Mouse (Mus musculus) CH12.LX (cell line): Measurements from ENCODE around the gene Nkx2-4. TPM values are rescaled to one million over a fixed set of nuclear protein-coding genes. Genes with fewer than 3 reads are reported as not detected.

ENCODE experiments used
- DNase-seq: peaks from one replicate; pipeline ENCODE4 v3.0.0-alpha.2; 2013; ENCODE audit errors: extremely low read depth
- H3K27ac ChIP-seq: 2 replicates; pipeline ENCODE4 v1.5.1; 2012; ENCODE audit warnings: low read depth, mild to moderate bottlenecking, control low read depth, moderate library complexity; ENCODE audit not compliant: insufficient read depth
- H3K27me3 ChIP-seq: replicated peaks from 2 replicates; pipeline ENCODE3; 2012; ENCODE audit warnings: inconsistent platforms
- H3K36me3 ChIP-seq, 2 experiments: replicated peaks in 1 of 2; 2 replicates each; pipeline versions ENCODE3 to v1.6.1; 2012; ENCODE audit warnings: inconsistent platforms in 1 of 2, low read length in 1 of 2, mild to moderate bottlenecking in 1 of 2, mixed read lengths in 1 of 2, moderate library complexity in 1 of 2; ENCODE audit not compliant: control insufficient read depth in 1 of 2, insufficient read depth in 1 of 2
- H3K4me1 ChIP-seq, 2 experiments: 2 replicates each; pipeline ENCODE4 v1.6.1; 2012; ENCODE audit warnings: inconsistent platforms in 1 of 2, moderate library complexity in 1 of 2; ENCODE audit not compliant: insufficient read depth in 2 of 2, control insufficient read depth in 1 of 2
- H3K4me2 ChIP-seq: 2 replicates; pipeline ENCODE4 v1.6.1; 2012; ENCODE audit warnings: low read depth, mild to moderate bottlenecking, control low read depth; ENCODE audit not compliant: poor library complexity, insufficient read depth, severe bottlenecking
- H3K4me3 ChIP-seq, 3 experiments: fragments of 150-350 bp in 1 of 3; sonication (generic) in 1 of 3; replicated peaks in 1 of 3; 2 replicates each; pipeline versions ENCODE3 to v1.5.1; 2011 to 2012; ENCODE audit warnings: low read depth in 2 of 3, low read length in 2 of 3, mild to moderate bottlenecking in 2 of 3, moderate library complexity in 2 of 3, control low read depth in 1 of 3, improper control_type of control experiment in 1 of 3, inconsistent platforms in 1 of 3, mixed read lengths in 1 of 3; ENCODE audit not compliant: poor library complexity in 1 of 3
- H3K79me2 ChIP-seq: replicated peaks from 2 replicates; pipeline ENCODE4 v1.6.1; 2012; ENCODE audit warnings: mild to moderate bottlenecking, moderate library complexity; ENCODE audit not compliant: control insufficient read depth, poor library complexity, insufficient read depth, severe bottlenecking; ENCODE audit errors: extremely low read depth
- H3K9ac ChIP-seq: 2 replicates; pipeline ENCODE4 v1.6.1; 2012; ENCODE audit warnings: low read depth, mild to moderate bottlenecking, control low read depth, moderate library complexity; ENCODE audit not compliant: insufficient read depth
- H3K9me3 ChIP-seq: replicated peaks from 2 replicates; pipeline ENCODE3; 2012; ENCODE audit warnings: low read length, inconsistent platforms, mixed read lengths
- E2F4 ChIP-seq: IDR thresholded peaks from 2 replicates; pipeline ENCODE4 v1.6.1; 2011; ENCODE audit warnings: low read depth, low read length, improper control_type of control experiment; ENCODE audit not compliant: insufficient replicate concordance
- ELF1 ChIP-seq: IDR thresholded peaks from 2 replicates; pipeline ENCODE4 v1.6.1; 2014; ENCODE audit warnings: low read depth, mild to moderate bottlenecking, inconsistent platforms, low read length, improper control_type of control experiment
- EP300 ChIP-seq: IDR thresholded peaks from 2 replicates; pipeline ENCODE4 v1.6.1; 2011; ENCODE audit warnings: low read length, improper control_type of control experiment
- ETS1 ChIP-seq: conservative IDR thresholded peaks from 2 replicates; pipeline ENCODE4 v1.6.1; 2012; ENCODE audit warnings: low read depth, mild to moderate bottlenecking, inconsistent platforms, low read length, improper control_type of control experiment, moderate library complexity
- GABPA ChIP-seq: IDR thresholded peaks from 2 replicates; pipeline ENCODE4 v1.6.1; 2012; ENCODE audit warnings: low read depth, low read length, improper control_type of control experiment, inconsistent platforms; ENCODE audit not compliant: insufficient replicate concordance
- JUND ChIP-seq: conservative IDR thresholded peaks from 2 replicates; pipeline ENCODE4 v1.6.1; 2011; ENCODE audit warnings: low read depth, low read length, improper control_type of control experiment
- MAZ ChIP-seq: IDR thresholded peaks from 2 replicates; pipeline ENCODE4 v1.6.1; 2012; ENCODE audit warnings: low read depth, mild to moderate bottlenecking, inconsistent platforms, low read length, improper control_type of control experiment, moderate library complexity
- NELFE ChIP-seq: IDR thresholded peaks from 2 replicates; pipeline ENCODE4 v1.6.1; 2011; ENCODE audit warnings: low read depth, low read length, improper control_type of control experiment
- RAD21 ChIP-seq: IDR thresholded peaks from 2 replicates; pipeline ENCODE4 v1.6.1; 2011; ENCODE audit warnings: low read depth, mild to moderate bottlenecking, low read length, improper control_type of control experiment, moderate library complexity
- SIN3A ChIP-seq: IDR thresholded peaks from 2 replicates; pipeline ENCODE4 v1.6.1; 2012; ENCODE audit warnings: low read length, improper control_type of control experiment, inconsistent platforms
- SMC3 ChIP-seq: IDR thresholded peaks from 2 replicates; pipeline ENCODE4 v1.6.1; 2011; ENCODE audit warnings: low read depth, low read length, improper control_type of control experiment
- TBP ChIP-seq: conservative IDR thresholded peaks from 2 replicates; pipeline ENCODE4 v1.6.1; 2011; ENCODE audit warnings: low read depth, low read length, improper control_type of control experiment
- TCF12 ChIP-seq: IDR thresholded peaks from 2 replicates; pipeline ENCODE4 v1.6.1; 2014; ENCODE audit warnings: low read depth, mild to moderate bottlenecking, inconsistent platforms, low read length, improper control_type of control experiment
- dilution Hi-C: fragments of 300-500 bp; cut with MboI; formaldehyde crosslinking; loops from 2 replicates; pipeline ENCODE4 v1.14.3; 2020; ENCODE audit warnings: low sequenced_read_pairs; ENCODE audit not compliant: extremely low pct_unique_long_range_greater_than_20kb, extremely low pct_ligation_motif_present
- in situ Hi-C: fragments of 300-500 bp; cut with MboI; formaldehyde crosslinking; loops from 3 replicates; pipeline ENCODE4 v1.14.3; 2019; ENCODE audit warnings: low sequenced_read_pairs, low pct_ligation_motif_present, low pct_unique_long_range_greater_than_20kb, mixed read lengths
- polyA plus RNA-seq: library from polyadenylated mRNA; unstranded; fragments of >175 nt; gene quantifications from 2 replicates; pipeline ENCODE4 v1.2.1, GENCODE M21; 2012; ENCODE audit warnings: low read depth; ENCODE audit not compliant: insufficient read length
- total RNA-seq, 2 experiments: library from RNA; depleted of rRNA; stranded (reverse); fragments of 300-350 nt in 1 of 2; fragments of >200 nt in 1 of 2; gene quantifications; 2 replicates each; pipeline ENCODE4 v1.2.3; 2012 to 2014

The Nkx2-4 gene
- total and polyA plus RNA-seq, 3 experiments: not detected

GRCm38 (mm10) chr2:147069077-147069476 lies 16.2 kb downstream of the Nkx2-4 start:
- Histone ChIP-seq H3K36me3 (peaks cover 28 to 67% of the 10 kb centered on the region in 2 experiments), H3K4me2 (no peak overlapping the region), H3K27me3 (no peaks in the 10 kb centered on the region), H3K4me3 (no peak overlapping the region), H3K9ac (no peak overlapping the region), H3K9me3 (no peaks in the 10 kb centered on the region), H3K27ac (no peak overlapping the region), H3K79me2 (peaks cover 4% of the 10 kb centered on the region; the same call in 1 of the 2 replicates), H3K4me1 (peaks cover 0 to 23% of the 10 kb centered on the region in 2 experiments; a peak in 1 of 4 replicates)
- in situ Hi-C loops: no loop called here
- dilution Hi-C loops: no loop called here
- DNase-seq: no peak
- TF ChIP-seq MAZ (no peak), JUND (no peak), SIN3A (no peak)
- TF ChIP-seq, all 38 proteins: peak for 0

GRCm38 (mm10) chr2:147067480-147068246 lies 17.6 kb downstream of the Nkx2-4 start:
- in situ Hi-C loops (no loop called here), dilution Hi-C loops (no loop called here)
- Histone ChIP-seq H3K27me3 (no peaks in the 10 kb centered on the region), H3K27ac (no peak overlapping the region), H3K4me2 (no peak overlapping the region), H3K4me3 (no peak overlapping the region), H3K9ac (no peak overlapping the region), H3K79me2 (peaks cover 4% of the 10 kb centered on the region; the same call in 1 of the 2 replicates), H3K36me3 (peaks cover 25 to 68% of the 10 kb centered on the region in 2 experiments), H3K4me1 (peaks cover 0 to 23% of the 10 kb centered on the region in 2 experiments; a peak in 1 of 4 replicates), H3K9me3 (no peaks in the 10 kb centered on the region)
- no peak for DNase-seq
- TF ChIP-seq GABPA: no peak
- TF ChIP-seq NELFE: no peak
- TF ChIP-seq SMC3: no peak
- TF ChIP-seq RAD21: no peak
- TF ChIP-seq EP300: no peak
- no peak for TF ChIP-seq ELF1
- no peak for TF ChIP-seq TCF12
- TF ChIP-seq E2F4: no peak
- no peak for TF ChIP-seq ETS1
- TF ChIP-seq TBP: no peak
